Mouse (Mus musculus): ENCODE measurements around the gene Camta1.

DNA sequence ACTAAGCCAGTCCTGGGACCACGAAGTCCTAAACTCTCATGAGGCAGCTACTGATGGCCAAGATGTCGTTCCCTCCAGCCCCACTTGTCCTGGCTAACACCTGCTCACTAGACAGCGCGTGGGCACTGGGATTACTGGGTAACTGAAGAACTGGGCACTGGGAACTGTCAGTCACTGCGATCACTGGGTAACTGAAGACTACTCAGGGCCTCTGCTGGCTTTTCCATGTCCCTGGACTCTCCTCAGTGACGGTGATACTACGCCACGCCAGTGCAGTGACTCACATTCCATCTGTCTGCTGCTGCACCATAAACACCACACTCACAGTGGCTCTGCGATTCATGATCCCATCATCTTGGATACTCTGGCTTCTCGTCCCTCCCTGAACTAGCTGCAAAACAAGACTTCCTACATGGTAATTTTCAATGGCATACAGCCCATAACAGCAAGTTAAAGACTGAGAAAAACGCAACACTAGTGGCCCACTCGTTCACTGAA, 81.7 kb downstream of the Camta1 start:
- TF ChIP-seq CTCF (IDR thresholded peaks at IDR 0.05; ENCODE audit: low read depth, low read length) = no peak
- TF ChIP-seq POLR2A (IDR thresholded peaks at IDR 0.05; ENCODE audit: extremely low read depth, insufficient read depth, low read length) = no peak

Measured in liver, adult 2 months (tissue).